ENCODE assay signal across 8 mouse cellular contexts in the genomic region with DNA sequence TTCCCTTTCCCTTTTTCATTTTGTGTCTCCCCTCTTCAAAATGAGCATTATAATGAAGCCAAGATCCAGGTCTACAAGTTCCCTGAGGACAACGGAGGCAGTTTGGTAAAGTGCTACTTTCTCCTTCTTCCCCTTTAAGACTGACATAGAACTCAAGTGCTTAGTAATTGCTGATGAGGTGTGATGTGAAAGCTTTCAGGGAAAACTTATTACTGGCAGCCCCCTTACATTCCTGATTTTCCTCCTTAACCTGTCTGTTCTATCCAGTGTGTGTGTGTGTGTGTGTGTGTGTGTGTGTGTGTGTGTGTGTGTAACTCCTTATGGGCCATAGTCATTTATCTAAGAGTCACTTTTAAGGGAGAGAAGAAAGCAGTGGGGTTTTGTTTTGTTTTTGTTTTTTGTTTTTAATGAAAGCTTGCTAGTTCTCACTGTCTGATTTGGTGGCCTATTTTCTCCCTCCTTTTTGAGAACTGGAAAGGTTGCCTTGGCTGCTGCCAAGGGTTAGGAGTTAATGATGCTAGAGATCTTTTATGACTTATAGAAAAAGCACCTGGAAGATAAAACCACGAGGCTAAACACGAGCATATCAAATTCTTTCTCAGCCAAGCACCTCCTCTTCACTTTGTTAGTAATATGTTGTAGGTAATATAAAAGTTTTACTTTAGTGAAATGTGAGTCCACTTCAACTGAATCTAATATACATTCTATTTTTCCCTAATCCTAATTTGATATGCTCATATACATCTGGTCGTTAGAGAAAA.
DNase-seq lines count a peak whose midpoint lies in the region; ATAC-seq and TF ChIP-seq lines count a peak whose summit lies in the region.

No protein-coding gene starts in this region.

- no peak for TF ChIP-seq CTCF in kidney, postnatal 0 days (IDR thresholded peaks at IDR 0.05; ENCODE audit: low read depth)

- peak overlapping the region; percentile 91 for H3K4me2 ChIP-seq in kidney, postnatal 0 days (ENCODE audit: low read length)
- H3K4me2 ChIP-seq in limb, embryonic 11.5 days (ENCODE audit: low read depth, severe bottlenecking) = peak overlapping the region; percentile 83
- H3K4me2 ChIP-seq in neural tube, embryonic 13.5 days = peak overlapping the region; percentile 77

- H3K4me3 ChIP-seq in kidney, postnatal 0 days (replicated peaks; ENCODE audit: low read depth, low read length) = peak overlapping the region; percentile 49
- peak overlapping the region; percentile 89 for H3K4me3 ChIP-seq in erythroblast, embryonic 14.5 days (replicated peaks)
- peak overlapping the region; percentile 44 for H3K4me3 ChIP-seq in limb, embryonic 11.5 days (ENCODE audit: low read depth, low read length)
- H3K4me3 ChIP-seq in neural tube, embryonic 13.5 days = peak overlapping the region; percentile 43

- peak overlapping the region; percentile 65 for H3K27ac ChIP-seq in kidney, postnatal 0 days
- H3K27ac ChIP-seq in limb, embryonic 11.5 days (replicated peaks; ENCODE audit: low read depth, low read length) = peak overlapping the region; percentile 80
- no peak overlapping the region for H3K27ac ChIP-seq in neural tube, embryonic 13.5 days (replicated peaks)

- peak; percentile 61 for DNase-seq in kidney, postnatal 0 days (ENCODE audit: low spot score)
- no peak for DNase-seq in kidney, adult 18-20 months
- DNase-seq in limb, embryonic 11.5 days (ENCODE audit: low spot score) = no peak
- no peak for DNase-seq in layer of hippocampus, adult 18-20 months (ENCODE audit: low spot score in 2 of 2)
- DNase-seq in embryo, embryonic 11 days = no peak
- DNase-seq in spleen, adult 18-20 months = no peak

- H3K9ac ChIP-seq in kidney, postnatal 0 days (ENCODE audit: low read depth, low read length) = peak overlapping the region; percentile 49
- peak overlapping the region; percentile 62 for H3K9ac ChIP-seq in limb, embryonic 11.5 days (ENCODE audit: low read length)
- H3K9ac ChIP-seq in neural tube, embryonic 13.5 days = peak overlapping the region; percentile 66

- 6% methylated on average over 4 of the region's 4 CpGs for WGBS in kidney, postnatal 0 days
- WGBS in limb, embryonic 11.5 days = 9% methylated on average over 4 of the region's 4 CpGs
- 25% methylated on average over 4 of the region's 4 CpGs for WGBS in neural tube, embryonic 13.5 days

- H3K27me3 ChIP-seq in kidney, postnatal 0 days (ENCODE audit: insufficient read depth, low read length) = no peaks in the 10 kb centered on the region
- no peaks in the 10 kb centered on the region for H3K27me3 ChIP-seq in erythroblast, embryonic 14.5 days (ENCODE audit: control insufficient read depth)
- H3K27me3 ChIP-seq in limb, embryonic 11.5 days (ENCODE audit: control insufficient read depth, insufficient read depth, low read length) = no peaks in the 10 kb centered on the region
- no peaks in the 10 kb centered on the region for H3K27me3 ChIP-seq in neural tube, embryonic 13.5 days

- ATAC-seq in kidney, postnatal 0 days (replicated peaks; ENCODE audit: low FRiP score, low read depth) = no peak
- ATAC-seq in limb, embryonic 11.5 days (ENCODE audit: insufficient number of reproducible peaks, low FRiP score, low TSS enrichment, low read depth) = peak; percentile 61; the same call in 1 of the 2 replicates
- ATAC-seq in neural tube, embryonic 13.5 days (ENCODE audit: low read depth) = no peak

- no peaks in the 10 kb centered on the region for H3K36me3 ChIP-seq in kidney, postnatal 0 days (ENCODE audit: insufficient read depth, low read length)
- peaks cover 6% of the 10 kb centered on the region for H3K36me3 ChIP-seq in erythroblast, embryonic 14.5 days (ENCODE audit: control insufficient read depth)
- H3K36me3 ChIP-seq in limb, embryonic 11.5 days (ENCODE audit: control insufficient read depth, insufficient read depth, low read length) = no peaks in the 10 kb centered on the region
- no peaks in the 10 kb centered on the region for H3K36me3 ChIP-seq in neural tube, embryonic 13.5 days

- H3K9me3 ChIP-seq in kidney, postnatal 0 days (replicated peaks; ENCODE audit: low read length) = no peaks in the 10 kb centered on the region
- no peaks in the 10 kb centered on the region for H3K9me3 ChIP-seq in erythroblast, embryonic 14.5 days (ENCODE audit: control insufficient read depth, low read length)
- H3K9me3 ChIP-seq in limb, embryonic 11.5 days (ENCODE audit: control insufficient read depth, low read length) = no peaks in the 10 kb centered on the region
- H3K9me3 ChIP-seq in neural tube, embryonic 13.5 days = no peaks in the 10 kb centered on the region

- no peaks in the 10 kb centered on the region for H3K4me1 ChIP-seq in kidney, postnatal 0 days (replicated peaks; ENCODE audit: insufficient read depth, low read length)
- peaks cover 71% of the 10 kb centered on the region for H3K4me1 ChIP-seq in erythroblast, embryonic 14.5 days (ENCODE audit: control insufficient read depth)
- H3K4me1 ChIP-seq in limb, embryonic 11.5 days (ENCODE audit: control insufficient read depth, insufficient read depth, low read length) = 0 out of 2 replicates have a peak, but pooled peaks cover 2% of the 10 kb centered on the region
- H3K4me1 ChIP-seq in neural tube, embryonic 13.5 days (replicated peaks) = peaks cover 25% of the 10 kb centered on the region
